Mouse (Mus musculus): Measurements from ENCODE around the gene Spsb1.

Spsb1 gene

DNA sequence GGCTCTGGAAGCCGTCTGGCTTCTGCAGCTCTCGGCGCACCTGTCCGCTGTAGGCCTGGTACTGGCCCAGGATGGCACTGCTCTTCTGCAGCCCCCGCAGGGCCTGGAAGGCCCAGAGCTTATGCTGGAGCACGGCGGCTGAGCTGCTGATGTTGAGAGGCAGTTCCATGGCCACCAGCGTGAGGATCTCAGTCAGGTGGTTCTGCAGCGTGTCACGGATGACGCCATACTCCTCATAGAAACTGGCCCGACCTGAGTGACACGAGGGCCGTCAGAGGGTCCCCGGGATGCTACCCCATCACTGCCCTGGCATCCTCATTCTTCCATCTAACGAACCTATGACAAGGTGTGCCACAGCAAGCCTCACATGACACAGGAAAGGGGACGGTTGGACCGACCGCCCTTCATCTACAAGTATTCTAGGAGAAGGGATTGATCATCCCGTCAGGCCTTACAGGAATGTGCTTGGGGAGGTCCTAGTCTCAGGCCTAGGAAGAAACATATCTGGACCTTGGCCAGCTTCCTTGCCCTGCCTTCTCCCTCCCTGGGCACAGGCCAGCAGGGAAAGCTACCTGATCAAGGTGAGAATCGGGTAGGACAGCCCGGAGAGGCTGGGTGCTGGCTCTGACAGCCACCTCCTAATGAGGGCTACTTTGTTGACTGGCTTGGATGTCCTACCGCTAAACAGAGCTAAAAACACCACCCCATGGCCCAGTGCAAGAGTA is 29.2 kb upstream of the Spsb1 start:
- DNase-seq (ENCODE audit: low read depth, low spot score): no peak

DNA sequence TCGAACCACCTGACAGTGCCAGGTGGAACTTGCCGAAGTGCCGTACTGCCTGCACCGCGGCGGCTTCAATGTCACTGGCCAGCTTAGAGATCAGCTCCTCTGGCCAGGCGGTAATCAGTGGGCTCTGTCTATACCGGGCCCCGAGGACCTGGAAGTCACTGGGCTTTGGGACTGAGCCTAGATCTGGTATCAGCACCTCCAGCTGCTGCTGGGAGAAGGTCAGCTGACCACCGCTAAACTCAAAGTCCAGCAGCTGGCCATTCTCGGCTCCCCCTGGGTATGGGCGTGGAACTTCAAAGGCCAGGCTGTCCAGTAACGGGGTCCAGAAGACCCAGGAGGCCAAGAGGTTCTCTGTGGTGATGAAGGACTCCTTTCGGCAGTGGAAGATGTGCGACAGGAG is 27.3 kb upstream of the Spsb1 start:
- no peak for DNase-seq (ENCODE audit: low read depth, low spot score)

DNA sequence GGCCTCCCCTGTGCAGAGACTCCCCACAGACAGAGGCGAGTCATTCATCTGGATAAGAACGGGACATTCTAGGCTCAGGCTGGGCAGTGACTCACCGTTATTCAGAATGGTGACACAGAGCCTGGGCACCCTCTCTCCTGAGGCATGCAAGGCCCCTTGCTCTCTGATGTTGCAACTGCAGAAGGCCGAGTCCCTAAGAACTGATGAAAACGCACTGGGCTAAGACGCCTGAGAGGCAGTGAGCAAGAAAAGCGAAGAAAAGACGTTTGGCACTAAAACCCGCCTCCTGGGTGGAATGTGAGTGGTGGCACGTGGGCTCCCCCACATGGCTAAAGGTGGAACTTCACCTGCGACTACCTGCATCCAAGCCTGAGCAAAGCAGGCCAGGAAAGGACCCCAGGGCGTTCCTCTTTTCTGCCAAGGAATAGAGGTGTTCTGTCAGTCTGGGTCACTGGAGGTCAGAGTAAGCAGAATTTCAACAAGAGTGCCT is 25.0 kb upstream of the Spsb1 start:
- DNase-seq (ENCODE audit: low read depth, low spot score): peak; percentile 47

DNA sequence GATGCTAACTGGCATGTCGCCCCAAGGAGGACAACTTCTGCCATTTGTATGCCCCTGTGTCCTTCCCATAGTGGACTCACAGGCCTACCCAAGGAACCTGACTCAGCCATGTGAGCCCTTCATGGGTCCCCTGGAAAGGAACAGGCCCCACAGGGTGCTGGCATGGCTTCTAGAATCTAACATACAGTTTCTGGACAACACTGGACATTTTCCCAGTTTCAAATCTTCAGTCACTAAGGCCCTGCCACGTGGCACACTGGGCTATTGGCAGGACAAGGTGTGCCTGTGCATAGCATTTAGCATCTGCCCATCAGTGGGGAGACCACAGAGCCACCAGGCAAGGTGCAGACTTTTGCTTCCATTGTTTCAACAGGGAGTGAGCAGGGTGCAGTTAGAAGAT is 24.0 kb upstream of the Spsb1 start:
- DNase-seq (ENCODE audit: low read depth, low spot score): no peak

DNA sequence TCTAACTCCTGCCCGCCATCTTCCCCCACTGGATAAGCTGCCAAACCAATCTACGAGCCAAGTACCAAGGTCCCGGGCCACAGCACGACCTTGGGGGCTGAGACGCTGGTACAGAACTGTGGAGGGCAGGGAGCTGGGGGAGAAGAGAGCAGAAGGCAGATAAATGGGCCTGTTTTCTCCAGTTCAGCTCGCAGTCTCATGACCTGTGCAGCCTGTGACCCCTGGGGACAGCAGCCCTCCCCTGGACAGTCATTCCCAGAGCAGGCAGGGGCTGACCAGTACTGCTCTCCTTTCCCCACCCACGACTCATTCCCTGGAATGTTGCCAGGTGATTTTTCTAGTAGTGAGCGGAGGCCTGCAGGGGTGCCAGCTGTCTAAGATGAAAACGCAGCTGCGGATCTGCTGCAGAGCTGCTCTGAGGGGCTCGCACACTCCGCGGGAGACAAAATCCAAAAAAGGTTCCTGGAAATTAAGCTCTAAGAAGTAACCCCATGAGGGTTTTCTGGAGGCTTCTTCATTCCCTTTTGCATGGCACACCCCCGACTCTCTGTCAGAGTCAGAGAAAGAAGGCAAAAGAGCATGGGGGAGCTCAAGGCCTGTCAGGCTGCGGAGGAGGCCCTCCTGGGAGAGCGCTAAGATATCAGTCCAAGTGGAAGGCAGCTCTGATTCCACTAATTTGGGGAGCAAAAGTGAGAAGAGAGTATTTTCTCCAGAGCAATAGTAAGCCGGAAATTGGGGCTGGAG is 23.1 kb upstream of the Spsb1 start:
- DNase-seq (ENCODE audit: low read depth, low spot score): no peak

DNA sequence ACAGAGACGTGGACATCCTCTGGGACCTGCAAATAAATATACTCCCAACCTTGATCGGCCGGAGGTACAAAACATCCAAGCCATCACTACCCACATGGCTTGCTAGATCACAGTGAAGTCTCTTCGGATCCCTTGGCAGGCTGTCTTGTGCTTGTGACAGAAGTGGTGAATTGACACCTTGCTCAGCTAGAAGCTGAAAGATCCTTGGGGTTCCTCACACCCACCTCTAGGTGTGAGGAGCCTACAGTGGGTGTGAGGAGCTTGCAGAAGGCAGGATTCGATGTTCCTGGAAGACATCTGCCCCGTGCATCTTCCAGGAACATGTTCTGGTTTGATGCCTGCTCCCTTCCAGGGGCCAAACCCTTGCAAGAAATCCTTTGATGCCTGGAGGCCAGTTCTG is 22.3 kb upstream of the Spsb1 start:
- DNase-seq (ENCODE audit: low read depth, low spot score): no peak

DNA sequence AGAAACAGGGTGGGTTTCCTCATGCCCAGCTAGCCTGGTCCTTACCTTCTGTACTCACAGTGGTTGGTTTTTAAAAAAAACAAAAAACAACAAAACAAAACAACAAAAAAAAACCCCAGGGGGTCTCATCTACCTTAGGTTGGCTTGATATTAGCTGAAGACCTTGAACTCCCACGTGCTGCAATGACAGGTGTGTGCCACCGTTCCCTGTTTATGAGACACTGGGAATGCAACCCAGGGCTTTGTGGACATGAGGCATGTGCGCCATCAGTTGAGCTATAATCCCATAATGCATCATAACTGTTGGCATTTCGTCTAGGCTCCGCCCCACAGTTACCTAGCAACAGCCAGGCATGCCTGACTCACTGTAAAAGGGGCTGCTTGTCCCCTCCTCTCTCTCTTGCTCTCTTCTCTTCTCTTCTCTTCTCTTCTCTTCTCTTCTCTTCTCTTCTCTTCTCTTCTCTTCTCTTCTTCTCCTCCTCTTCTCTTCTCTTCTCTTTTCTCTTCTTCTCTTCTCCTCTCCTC is 20.9 kb upstream of the Spsb1 start:
- DNase-seq (ENCODE audit: low read depth, low spot score): no peak

DNA sequence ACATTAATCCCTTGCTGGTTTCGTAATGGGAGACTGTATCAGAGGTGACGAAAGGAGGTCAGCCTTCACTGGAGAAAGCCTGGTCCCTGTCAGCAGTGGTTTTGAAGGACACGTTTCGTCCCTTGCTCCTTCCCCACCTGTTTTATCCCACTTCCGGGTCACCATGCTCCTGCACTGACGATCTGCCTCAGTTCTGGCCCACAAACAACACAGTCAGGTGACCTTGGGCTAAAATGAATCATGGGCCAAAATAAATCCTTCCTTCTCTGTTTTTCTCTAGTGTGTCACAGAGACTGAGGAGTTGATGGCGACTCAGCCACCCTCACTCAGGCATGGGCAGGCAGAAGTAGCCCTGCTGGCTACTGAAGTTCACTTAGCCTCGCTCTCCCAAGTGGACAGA is 20.4 kb upstream of the Spsb1 start:
- DNase-seq (ENCODE audit: low read depth, low spot score): no peak

DNA sequence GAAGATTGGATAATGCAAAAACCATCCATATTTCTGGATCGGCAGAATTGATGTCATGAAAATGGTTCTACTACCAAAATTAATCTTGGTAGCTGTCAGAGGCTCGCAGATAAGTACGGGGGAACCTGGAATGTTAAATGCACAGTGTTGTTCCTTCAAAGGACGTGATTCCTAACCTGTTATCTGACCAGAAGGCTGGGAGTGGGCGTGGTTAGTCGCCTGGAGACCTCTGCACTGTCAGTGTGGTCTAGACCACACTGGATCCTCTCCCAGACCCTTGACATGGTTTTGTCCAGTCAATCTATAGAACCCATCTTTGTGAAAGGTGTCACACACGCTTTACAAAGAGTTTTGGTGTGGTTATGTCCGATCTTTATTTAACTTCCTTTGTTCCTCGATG is 16.6 kb upstream of the Spsb1 start:
- DNase-seq (ENCODE audit: low read depth, low spot score): no peak

DNA sequence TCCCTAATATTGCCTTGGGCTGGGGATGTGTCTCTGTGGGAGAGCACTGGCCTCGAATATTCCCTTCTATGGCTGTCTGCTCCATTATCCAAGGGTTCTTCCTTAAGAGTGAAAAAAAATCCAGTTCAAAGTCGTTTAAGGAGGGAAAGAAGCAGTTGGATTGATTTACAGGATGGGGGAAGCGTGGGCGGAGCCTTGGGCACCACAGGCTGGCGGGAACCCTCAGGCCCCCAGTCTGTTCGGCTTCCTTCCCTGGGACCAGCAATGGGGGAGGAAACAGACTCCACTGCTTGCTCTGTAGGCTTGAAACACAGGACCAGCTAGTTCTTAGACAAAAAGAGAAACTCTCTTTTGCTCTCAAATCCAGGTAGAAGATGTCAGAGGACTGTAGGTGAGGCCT is 13.7 kb upstream of the Spsb1 start:
- DNase-seq (ENCODE audit: low read depth, low spot score): no peak

DNA sequence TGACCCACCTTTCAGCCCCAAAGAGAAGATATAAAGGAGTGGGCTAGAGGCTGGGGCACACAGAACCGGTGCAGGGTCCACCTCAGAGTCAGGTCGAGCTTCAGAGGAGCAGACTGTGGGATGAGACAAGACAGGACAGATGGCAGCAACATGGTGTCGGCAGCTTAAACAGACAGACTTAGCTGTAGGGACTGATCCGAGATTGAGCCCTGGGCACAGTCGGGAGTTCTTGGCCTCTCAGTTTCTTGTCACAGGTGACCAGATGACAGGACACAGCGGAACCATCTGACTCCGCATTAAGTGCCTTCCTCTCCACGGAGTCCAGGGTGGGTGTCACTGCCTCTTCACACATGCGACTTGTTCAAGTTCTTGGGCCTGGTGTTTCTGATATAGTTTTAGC is 12.1 kb upstream of the Spsb1 start:
- DNase-seq (ENCODE audit: low read depth, low spot score): no peak

DNA sequence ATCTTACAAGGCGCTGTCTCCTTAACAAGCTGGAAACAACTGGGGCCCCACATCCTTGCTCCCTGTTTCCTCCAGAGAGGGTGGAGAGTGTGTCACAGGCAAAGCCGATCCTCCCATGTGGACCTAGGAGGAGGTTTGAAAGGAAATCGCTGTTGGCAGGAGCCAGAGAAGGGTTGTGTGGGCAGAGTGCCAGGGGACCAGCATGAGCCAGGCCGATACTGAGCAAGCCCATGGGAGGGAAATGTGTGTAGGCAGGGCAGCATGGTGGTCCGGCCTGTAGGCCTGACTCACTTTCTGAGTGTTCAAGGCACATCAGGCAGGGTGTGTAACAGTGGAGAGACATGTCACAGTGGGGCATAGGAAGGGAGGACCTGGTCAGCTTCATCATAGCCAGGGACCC is 11.4 kb upstream of the Spsb1 start:
- no peak for DNase-seq (ENCODE audit: low read depth, low spot score)

DNA sequence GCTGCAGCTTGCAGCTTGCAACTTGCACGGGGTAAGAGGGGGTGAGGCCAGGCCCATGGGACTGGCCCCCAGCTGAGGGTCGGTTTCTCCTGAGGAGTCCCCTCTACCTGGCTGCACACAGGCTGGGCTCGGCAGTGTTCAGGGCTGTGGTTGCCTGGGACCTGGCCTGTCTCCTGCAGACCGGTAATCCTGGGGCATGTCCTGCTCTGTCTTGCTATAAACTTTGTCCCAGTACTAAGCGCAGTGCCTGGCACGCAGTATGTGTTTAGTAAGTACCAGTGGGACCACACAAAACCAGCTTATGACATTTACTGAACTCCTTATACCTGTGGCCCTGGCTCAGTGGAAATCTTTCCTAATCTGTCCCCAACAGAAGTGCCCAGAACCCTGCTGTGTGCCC is 10.8 kb upstream of the Spsb1 start:
- no peak for DNase-seq (ENCODE audit: low read depth, low spot score)

DNA sequence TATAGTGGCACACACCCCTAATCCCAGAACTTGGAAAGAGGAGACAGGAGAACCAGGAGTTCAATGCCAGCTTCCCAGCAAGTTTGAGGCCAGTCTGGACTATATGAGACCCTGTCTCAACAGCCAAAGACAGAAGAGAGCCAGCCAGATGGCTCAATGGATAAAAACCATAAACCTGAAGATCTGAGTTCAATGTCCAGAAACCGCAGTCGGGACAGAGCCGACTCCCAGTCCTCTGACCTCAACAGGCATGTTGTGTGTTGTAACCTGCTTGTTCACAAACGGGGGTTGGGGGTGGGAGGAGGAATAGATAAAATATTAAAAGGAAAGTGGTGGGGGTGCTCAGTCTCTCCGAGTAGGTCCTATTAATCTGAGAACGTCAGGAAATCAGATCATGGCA is 10.4 kb upstream of the Spsb1 start:
- DNase-seq (ENCODE audit: low read depth, low spot score): no peak

DNA sequence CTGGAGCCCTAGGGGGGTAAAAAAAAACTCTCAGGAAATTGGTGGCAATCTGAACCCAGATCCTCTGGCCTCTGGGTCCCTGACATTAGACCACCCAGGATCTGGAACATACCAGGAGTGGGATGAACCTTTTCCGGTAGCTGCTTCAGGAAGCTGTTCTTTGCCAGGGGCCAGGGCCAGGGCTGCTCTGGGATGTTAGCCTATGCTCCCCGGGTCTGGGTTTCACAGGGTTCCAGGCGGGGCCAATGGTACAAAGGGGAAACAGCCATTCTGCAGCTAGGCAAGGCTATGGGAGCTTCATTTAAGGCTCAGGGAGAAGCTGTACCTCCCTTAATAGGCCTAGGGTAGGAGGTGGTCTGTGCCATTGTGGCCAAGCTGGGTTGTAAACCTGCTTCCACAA is 9.9 kb upstream of the Spsb1 start:
- DNase-seq (ENCODE audit: low read depth, low spot score): no peak

DNA sequence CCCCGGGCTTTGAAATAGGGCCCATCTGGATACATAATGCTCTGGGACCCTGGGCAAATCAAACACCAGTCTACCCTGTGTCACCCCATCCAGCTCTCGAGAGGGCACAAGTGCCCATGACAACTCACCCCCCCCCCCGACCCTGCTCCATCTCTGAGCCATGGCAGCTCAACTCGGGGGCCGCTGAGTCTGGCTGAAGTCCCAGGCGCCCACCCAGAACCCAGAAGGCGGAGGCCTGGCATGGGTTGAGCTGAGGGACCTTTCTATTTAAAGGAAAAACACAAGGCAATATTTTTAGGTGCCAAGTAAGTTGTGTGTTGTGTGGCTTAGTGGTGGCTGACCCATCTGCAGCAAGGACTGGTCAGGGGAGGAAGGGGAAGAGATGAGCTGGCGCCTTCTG is 9.4 kb upstream of the Spsb1 start:
- no peak for DNase-seq (ENCODE audit: low read depth, low spot score)

DNA sequence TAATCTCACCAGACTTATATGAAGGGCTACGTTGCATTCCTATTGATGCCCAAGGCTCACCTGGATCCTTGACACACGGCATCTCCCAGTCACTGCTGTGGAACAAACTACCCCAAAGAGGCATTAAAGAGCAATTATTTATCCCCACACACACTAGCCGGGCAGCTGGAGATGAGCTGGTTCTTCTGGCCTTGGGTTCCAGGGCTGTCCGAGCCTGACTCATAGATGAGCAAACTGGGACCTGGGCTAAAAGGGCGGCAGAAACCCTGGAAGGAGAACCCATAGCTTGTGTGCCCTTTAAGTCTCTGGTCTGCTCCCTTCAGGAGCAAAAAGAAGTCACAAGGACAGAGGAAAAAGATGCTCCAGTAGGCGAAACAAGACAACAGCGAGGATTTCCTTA is 5.5 kb upstream of the Spsb1 start:
- DNase-seq (ENCODE audit: low read depth, low spot score): no peak

DNA sequence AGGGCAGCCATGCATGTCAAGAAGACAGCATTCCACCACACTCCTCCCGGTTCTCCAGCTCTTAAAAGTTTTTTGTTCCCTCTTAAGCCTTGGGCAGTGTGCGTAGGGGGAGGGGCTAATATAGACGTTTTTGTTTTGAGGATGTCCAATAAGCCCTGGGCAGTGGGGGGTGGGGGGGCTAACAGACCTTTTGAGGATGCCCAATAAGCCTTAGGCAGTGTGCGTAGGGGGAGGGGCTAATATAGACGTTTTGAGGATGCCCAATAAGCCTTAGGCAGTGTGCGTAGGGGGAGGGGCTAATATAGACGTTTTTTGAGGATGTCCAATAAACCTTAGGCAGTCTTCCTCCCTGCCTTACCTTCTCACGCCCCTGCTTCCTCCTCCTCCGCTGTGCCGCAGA is 5.0 kb upstream of the Spsb1 start:
- no peak for DNase-seq (ENCODE audit: low read depth, low spot score)

DNA sequence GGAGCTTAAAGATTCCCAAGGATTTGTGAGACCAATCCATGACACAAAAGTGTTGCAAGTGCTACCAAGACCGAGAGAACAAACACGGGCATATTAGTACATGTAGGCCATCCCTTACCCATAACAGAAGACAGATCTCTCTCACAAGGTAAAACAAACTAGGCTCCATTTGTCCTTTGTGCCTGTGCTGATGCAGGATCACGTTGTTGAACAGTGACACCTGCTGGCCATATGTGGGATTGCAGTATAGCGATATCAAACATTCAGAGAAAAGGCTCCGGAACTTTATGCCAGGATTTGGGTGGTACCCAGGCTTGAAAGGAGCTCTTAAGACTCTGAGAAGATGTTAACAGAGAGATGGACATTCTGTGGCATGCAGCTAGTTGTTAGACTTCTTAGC is 3.7 kb upstream of the Spsb1 start:
- peak; percentile 52 for DNase-seq (ENCODE audit: low read depth, low spot score)

DNA sequence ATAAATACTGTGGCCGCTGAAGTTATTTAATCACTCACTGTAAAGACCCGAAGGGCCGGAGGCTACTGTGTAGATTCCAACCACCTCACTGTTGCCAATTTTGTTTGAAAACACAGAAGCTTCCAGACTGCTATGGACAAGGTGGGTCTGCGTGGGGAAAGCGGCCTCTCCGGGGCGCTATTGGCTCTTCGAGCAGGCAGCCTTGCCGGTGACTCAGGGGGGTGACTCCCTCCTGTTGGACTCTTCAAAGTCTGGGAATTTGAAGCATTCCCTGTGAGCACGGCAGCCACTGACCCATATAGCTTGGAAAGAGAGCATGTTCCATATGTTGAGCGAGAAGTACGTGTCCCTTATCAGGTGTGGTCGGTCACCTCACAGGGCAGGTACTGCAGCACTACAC is 1.2 kb upstream of the Spsb1 start:
- no peak for DNase-seq (ENCODE audit: low read depth, low spot score)

DNA sequence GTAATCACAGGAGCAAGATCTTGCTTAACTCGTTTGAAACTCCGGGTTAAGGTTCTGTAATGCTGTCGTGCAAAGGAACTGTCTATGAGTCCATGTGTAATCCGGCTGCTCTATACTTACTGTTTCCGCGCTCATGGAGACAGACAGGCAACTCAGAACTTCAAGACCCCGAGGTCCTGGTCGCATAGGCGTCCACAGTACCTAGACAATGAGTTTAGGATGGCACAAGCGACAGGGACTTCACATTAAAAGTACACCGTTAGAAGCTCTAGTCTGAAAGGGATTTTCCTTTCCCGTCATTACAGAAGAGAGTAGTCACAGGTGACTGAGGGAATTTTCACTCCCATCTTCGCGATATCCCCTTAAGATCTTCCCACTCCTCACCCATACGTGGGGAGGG is 788 bp upstream of the Spsb1 start:
- no peak for DNase-seq (ENCODE audit: low read depth, low spot score)

DNA sequence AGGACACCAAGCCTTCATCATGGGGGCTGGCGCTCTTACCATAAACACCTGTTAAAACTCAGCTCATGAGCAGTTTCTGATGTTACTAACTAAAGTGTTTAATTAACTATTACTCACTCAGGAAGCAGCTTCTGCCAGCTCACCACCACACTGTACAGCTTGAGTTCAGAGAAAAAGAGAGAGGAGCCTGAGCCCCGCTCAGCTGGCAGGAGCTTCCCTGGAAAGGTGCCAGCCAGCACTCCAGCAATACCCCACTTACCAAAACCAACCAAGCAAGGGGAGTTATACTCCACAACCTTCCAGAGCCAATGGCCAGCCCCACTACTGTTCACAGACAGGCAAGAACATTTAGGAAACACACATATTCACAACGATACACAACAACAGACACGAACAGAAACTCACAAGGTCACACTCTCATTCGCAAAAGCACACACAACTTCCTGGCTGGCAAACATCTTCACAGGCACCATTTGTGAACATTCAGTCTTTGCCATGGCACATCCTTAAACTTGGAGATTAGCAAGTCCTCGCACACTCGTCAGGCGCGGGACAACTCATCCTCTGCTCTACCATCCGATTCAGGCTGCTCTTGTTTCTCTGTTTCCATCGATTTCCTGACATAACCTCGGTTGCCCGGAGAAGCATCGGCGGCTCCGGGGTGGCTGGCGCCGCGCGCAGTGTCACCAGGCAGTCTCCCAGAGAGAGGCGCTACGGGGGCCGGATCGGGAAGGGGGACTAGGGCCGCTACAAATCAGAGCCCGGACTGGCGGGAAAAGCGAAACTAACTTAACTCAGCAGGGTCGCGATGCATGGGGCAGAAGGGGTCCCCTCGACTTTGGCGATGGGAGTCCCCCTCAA is 992 bp downstream of the Spsb1 start:
- DNase-seq (ENCODE audit: low read depth, low spot score): no peak

Measured in brain, embryonic 18.5 days (tissue).